In genomic region chr17:3556251-3556650, GRCm38 (mm10) we compare ENCODE assay signal across 11 mouse cellular contexts. TPM values are rescaled to one million over a fixed set of nuclear protein-coding genes. Genes with fewer than 3 reads are reported as not detected.
DNase-seq lines count a peak whose midpoint lies in the region; ATAC-seq lines count a peak whose summit lies in the region.
"Had no signal": no experiment of that assay in that cellular context is flagged by ENCODE, and none has a peak within 500 bp of the region (broad histone marks: within the 10 kb centered on the region; RNA-seq: fewer than 3 reads in every experiment).

No protein-coding gene starts in this region.

- H3K27me3 ChIP-seq in kidney, embryonic 14.5 days (ENCODE audit: control insufficient read depth, insufficient read depth, low read length), result no peaks in the 10 kb centered on the region
- no peaks in the 10 kb centered on the region for H3K27me3 ChIP-seq in liver, embryonic 16.5 days (ENCODE audit: control insufficient read depth, insufficient read depth, low read depth, low read length)

- DNase-seq in cerebellum, adult 11-12 months, result peak; percentile 12
- DNase-seq in cerebellum, adult 8-10 months, result no peak
- DNase-seq in kidney, adult 11 months, result no peak
- DNase-seq in forelimb bud, embryonic 11.5 days (ENCODE audit: low read depth, low spot score), result peak; percentile 27
- no peak for DNase-seq in frontal cortex, postnatal 25 days (ENCODE audit: low spot score in 2 of 2)
- DNase-seq in layer of hippocampus, adult 8-10 months (ENCODE audit: low spot score in 2 of 2), result no peak
- DNase-seq: cerebellum, adult 11 months; kidney, adult 9 months; left cerebral cortex, postnatal 4 days had no signal

- H3K9ac ChIP-seq in kidney, embryonic 14.5 days (ENCODE audit: low read depth, low read length), result no peak overlapping the region
- H3K9ac ChIP-seq in liver, embryonic 16.5 days (ENCODE audit: low read depth, low read length), result no peak overlapping the region

- no peak overlapping the region for H3K4me2 ChIP-seq in kidney, embryonic 14.5 days (replicated peaks; ENCODE audit: low read depth, low read length)
- H3K4me2 ChIP-seq in liver, embryonic 16.5 days (ENCODE audit: low read depth, low read length), result peak overlapping the region; percentile 78

- peak overlapping the region; percentile 56; the same call in 1 of the 2 replicates for H3K4me3 ChIP-seq in kidney, embryonic 14.5 days (ENCODE audit: low read length)
- H3K4me3 ChIP-seq in liver, embryonic 16.5 days (ENCODE audit: low read depth, low read length), result peak overlapping the region; percentile 89; the same call in 1 of the 2 replicates

- H3K27ac ChIP-seq in kidney, embryonic 14.5 days (ENCODE audit: low read depth, low read length), result no peak overlapping the region
- H3K27ac ChIP-seq in liver, embryonic 16.5 days (ENCODE audit: low read length), result 0 out of 2 replicates have a peak overlapping the region, but pooled peaks have one; percentile 42

- WGBS in kidney, embryonic 14.5 days, result 70% methylated on average over 1 of the region's 1 CpGs
- WGBS in liver, embryonic 16.5 days (ENCODE audit: insufficient replicate concordance), result 24% methylated on average over 1 of the region's 1 CpGs

- H3K9me3 ChIP-seq in kidney, embryonic 14.5 days (ENCODE audit: control insufficient read depth, low read length), result no peaks in the 10 kb centered on the region
- H3K9me3 ChIP-seq in liver, embryonic 16.5 days (replicated peaks; ENCODE audit: control insufficient read depth, low read length), result no peaks in the 10 kb centered on the region

- ATAC-seq in kidney, embryonic 14.5 days (ENCODE audit: low FRiP score, low TSS enrichment), result no peak
- ATAC-seq in liver, embryonic 16.5 days (ENCODE audit: low read depth), result no peak

- H3K4me1 ChIP-seq in kidney, embryonic 14.5 days (ENCODE audit: control insufficient read depth, insufficient read depth, low read length), result peaks cover 8% of the 10 kb centered on the region; the same call in 1 of the 2 replicates
- peaks cover 19% of the 10 kb centered on the region for H3K4me1 ChIP-seq in liver, embryonic 16.5 days (ENCODE audit: control insufficient read depth, low read depth, low read length)

- no peaks in the 10 kb centered on the region for H3K36me3 ChIP-seq in kidney, embryonic 14.5 days (ENCODE audit: control insufficient read depth, insufficient read depth, low read length)
- H3K36me3 ChIP-seq in liver, embryonic 16.5 days (ENCODE audit: control insufficient read depth, insufficient read depth), result no peaks in the 10 kb centered on the region

RNA-seq across cellular contexts. Expression of gene Tfb1m, which starts 1.3 kb away (rescaled TPM):
- 19.5 and 21.4 TPM in 2 replicates for polyA plus RNA-seq in kidney, embryonic 14.5 days (2014; fragmentation: Nextera tagmentation; extraction: Ambion mirVana)
- polyA plus RNA-seq in liver, embryonic 16.5 days (2015; fragmentation: Nextera tagmentation; extraction: Ambion mirVana), result 10.1 and 11.0 TPM in 2 replicates
- total RNA-seq in layer of hippocampus, adult 8-10 months (2022), result 1 to 10 TPM; 4.7 to 5.8 (median 5.3) TPM

RNA-seq across cellular contexts. Expression of gene Cldn20, which starts 23.9 kb away (rescaled TPM):
- 0.31 and 0.70 TPM in 2 replicates for polyA plus RNA-seq in kidney, embryonic 14.5 days (2014; fragmentation: Nextera tagmentation; extraction: Ambion mirVana)
- polyA plus RNA-seq in liver, embryonic 16.5 days (2015; fragmentation: Nextera tagmentation; extraction: Ambion mirVana), result 0.13 and 0.20 TPM in 2 replicates
- total RNA-seq in layer of hippocampus, adult 8-10 months (2022), result not detected

Comparison
In these comparisons a context has a peak if more than half of its experiments do, and no peak if none do; other contexts are left out.
1. DNase-seq: peak in cerebellum, adult 11-12 months (single experiment) and forelimb bud, embryonic 11.5 days (single experiment); none in cerebellum, adult 8-10 months (single experiment), kidney, adult 11 months (single experiment), frontal cortex, postnatal 25 days (0 of 2) and layer of hippocampus, adult 8-10 months (0 of 2).